Mouse (Mus musculus) lung, adult 2 months (tissue): ENCODE measurements around the gene Sec63.

Experiments
- CTCF ChIP-seq: fragments of 200-500 bp; IDR thresholded peaks from 2 replicates; pipeline ENCODE4 v1.5.1; 2011; ENCODE audit warnings: mild to moderate bottlenecking, low read length, control low read depth; ENCODE audit not compliant: insufficient read depth
- POLR2A ChIP-seq: fragments of 200-500 bp; IDR thresholded peaks from 2 replicates; pipeline ENCODE4 v1.6.1; 2011; ENCODE audit warnings: low read depth, mild to moderate bottlenecking, control low read depth, low read length, borderline replicate concordance; ENCODE audit errors: extremely low read depth

- TF ChIP-seq POLR2A, result no peak
- TF ChIP-seq CTCF, result no peak
Observed at GRCm38 (mm10) chr10:42876172-42876571, 114.9 kb downstream of the Sec63 start.
